8 mouse cellular contexts compared by ENCODE assay signal in genomic region chrX:12158244-12158820, GRCm38 (mm10). TPM values are rescaled to one million over a fixed set of nuclear protein-coding genes. Genes with fewer than 3 reads are reported as not detected.
DNase-seq lines count a peak whose midpoint lies in the region; ATAC-seq lines count a peak whose summit lies in the region.

No protein-coding gene starts in this region.

- H3K4me2 ChIP-seq in forebrain, embryonic 14.5 days (ENCODE audit: low read length), result peak overlapping the region; percentile 59
- peak overlapping the region; percentile 55 for H3K4me2 ChIP-seq in stomach, embryonic 14.5 days (replicated peaks; ENCODE audit: low read depth, low read length)

- WGBS in forebrain, embryonic 14.5 days, result 15% methylated on average over 42 of the region's 44 CpGs
- 8% methylated on average over 43 of the region's 44 CpGs for WGBS in stomach, embryonic 14.5 days

- H3K9ac ChIP-seq in forebrain, embryonic 14.5 days (ENCODE audit: low read length), result peak overlapping the region; percentile 40
- H3K9ac ChIP-seq in stomach, embryonic 14.5 days (replicated peaks; ENCODE audit: low read depth, low read length), result no peak overlapping the region

- DNase-seq in cerebellum, postnatal 10 days, result peak; percentile 80 to 81
- DNase-seq in cerebellum, adult 9-10 months, result no peak
- peak; percentile 42 to 45 for DNase-seq in adrenal gland, adult 18-20 months (ENCODE audit: low spot score in 2 of 2)
- DNase-seq in forebrain, embryonic 14.5 days (ENCODE audit: low spot score), result peak; percentile 72
- DNase-seq in heart, postnatal 36 days, result peak; percentile 70 to 77
- DNase-seq in left cerebral cortex, postnatal 36 days (ENCODE audit: low spot score in 2 of 2), result peak; percentile 39 to 55

- peak overlapping the region; percentile 25 for H3K4me3 ChIP-seq in forebrain, embryonic 14.5 days (ENCODE audit: low read depth, low read length)
- peak overlapping the region; percentile 42 for H3K4me3 ChIP-seq in stomach, embryonic 14.5 days (ENCODE audit: low read depth, low read length)

- H3K27me3 ChIP-seq in forebrain, embryonic 14.5 days (replicated peaks; ENCODE audit: control insufficient read depth, insufficient read depth, low read length), result peaks cover 10% of the 10 kb centered on the region; the same call in 1 of the 2 replicates
- H3K27me3 ChIP-seq in stomach, embryonic 14.5 days (ENCODE audit: control insufficient read depth, insufficient read depth, low read length), result 0 out of 2 replicates have a peak, but pooled peaks cover 4% of the 10 kb centered on the region

- no peaks in the 10 kb centered on the region for H3K9me3 ChIP-seq in forebrain, embryonic 14.5 days (replicated peaks; ENCODE audit: control insufficient read depth, low read length)
- no peaks in the 10 kb centered on the region for H3K9me3 ChIP-seq in stomach, embryonic 14.5 days (ENCODE audit: control insufficient read depth, low read depth, low read length)

- H3K27ac ChIP-seq in forebrain, embryonic 14.5 days (ENCODE audit: low read depth, low read length), result peak overlapping the region; percentile 52; the same call in 1 of the 2 replicates
- peak overlapping the region; percentile 91 for H3K27ac ChIP-seq in stomach, embryonic 14.5 days (ENCODE audit: low read length)

- intact Hi-C loops in heart, postnatal 36 days (cut with DNase I), result loop anchor here (2.0 to 10.0 kb wide), 5 partner anchors 92 to 526 kb away; no protein-coding TSS in a partner anchor
- intact Hi-C loops in left cerebral cortex, postnatal 36 days (cut with DNase I), result loop anchor here (2.0 to 10.0 kb wide), 3 partner anchors 70 to 354 kb away; no protein-coding TSS in a partner anchor

- H3K36me3 ChIP-seq in forebrain, embryonic 14.5 days (ENCODE audit: control insufficient read depth, insufficient read depth, low read length), result no peaks in the 10 kb centered on the region
- no peaks in the 10 kb centered on the region for H3K36me3 ChIP-seq in stomach, embryonic 14.5 days (ENCODE audit: control insufficient read depth, insufficient read depth, low read length)

- peaks cover 7% of the 10 kb centered on the region for H3K4me1 ChIP-seq in forebrain, embryonic 14.5 days (ENCODE audit: control insufficient read depth, insufficient read depth, low read length)
- peaks cover 7% of the 10 kb centered on the region; the same call in 1 of the 2 replicates for H3K4me1 ChIP-seq in stomach, embryonic 14.5 days (ENCODE audit: control insufficient read depth, insufficient read depth, low read length)

- ATAC-seq in forebrain, embryonic 14.5 days, result peak; percentile 60
- peak; percentile 18 for ATAC-seq in megakaryocyte progenitor cell, adult 5-6 weeks (replicated peaks; ENCODE audit: poor library complexity)
- ATAC-seq in stomach, embryonic 14.5 days (ENCODE audit: insufficient number of reproducible peaks, insufficient read depth, low FRiP score, low read depth), result peak; percentile 75; the same call in 1 of the 2 replicates

RNA-seq across cellular contexts. Expression of gene Bcor, which starts 1.8 kb away (rescaled TPM):
- total RNA-seq in adrenal gland, adult 18-20 months (2021), result 10 to 100 TPM; 12.7 to 16.5 TPM
- 17.5 and 18.8 TPM in 2 replicates for polyA plus RNA-seq in forebrain, embryonic 14.5 days (2014; fragmentation: Nextera tagmentation; extraction: Ambion mirVana)
- total RNA-seq in heart, postnatal 36 days (2021), result 10 to 100 TPM; 20.0 to 25.9 TPM
- total RNA-seq in left cerebral cortex, postnatal 36 days (2021), result 10 to 100 TPM; 24.9 to 32.1 TPM
- 35.3 and 42.7 TPM in 2 replicates for total RNA-seq in megakaryocyte progenitor cell, adult 5-6 weeks (2015)
- 24.7 and 29.1 TPM in 2 replicates for total RNA-seq in megakaryocyte progenitor cell, adult 5-6 weeks (2017)
- polyA plus RNA-seq in stomach, embryonic 14.5 days (2014; fragmentation: Nextera tagmentation; extraction: Ambion mirVana), result 20.6 and 21.2 TPM in 2 replicates

Comparison
In these comparisons a context has a peak if more than half of its experiments do, and no peak if none do; other contexts are left out.
1. ATAC-seq: peak in every context shown above with its lines; median percentile 75 in stomach, embryonic 14.5 days; 60 in forebrain, embryonic 14.5 days; 18 in megakaryocyte progenitor cell, adult 5-6 weeks.